Comparison of ENCODE assay signal across 24 mouse cellular contexts in the genomic region with DNA sequence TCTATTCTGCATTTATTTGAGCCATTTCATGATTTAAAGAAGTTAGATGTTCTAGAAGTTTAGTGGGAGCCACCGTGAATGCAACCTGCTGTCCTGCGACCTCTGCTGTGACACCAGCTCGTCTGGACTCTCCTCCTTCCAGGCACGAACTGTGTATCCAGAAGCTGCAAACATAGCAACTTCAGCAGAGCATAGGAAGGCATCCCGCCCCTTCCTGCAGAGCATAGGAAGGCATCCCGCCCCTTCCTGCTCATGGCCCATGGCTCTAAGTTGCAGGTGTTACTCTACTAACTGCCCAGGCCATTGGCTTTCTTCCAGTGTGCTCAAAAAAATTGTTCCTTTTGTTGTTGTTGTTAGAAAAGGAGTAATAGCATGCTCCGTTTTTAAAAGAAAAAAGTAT.
DNase-seq lines count a peak whose midpoint lies in the region; ATAC-seq and TF ChIP-seq lines count a peak whose summit lies in the region.
"Had no signal": no experiment of that assay in that cellular context is flagged by ENCODE, and none has a peak within 500 bp of the region (broad histone marks: within the 10 kb centered on the region; RNA-seq: fewer than 3 reads in every experiment).

No protein-coding gene starts in this region.

- peaks cover 23 to 64% of the 10 kb centered on the region in 2 experiments for H3K4me1 ChIP-seq in CH12.LX (ENCODE audit: control insufficient read depth in 1 of 2, insufficient read depth in 2 of 2)
- H3K4me1 ChIP-seq in midbrain, embryonic 14.5 days (ENCODE audit: control insufficient read depth, insufficient read depth, low read length), result no peaks in the 10 kb centered on the region
- H3K4me1 ChIP-seq in stomach, postnatal 0 days (replicated peaks; ENCODE audit: control insufficient read depth, insufficient read depth), result no peaks in the 10 kb centered on the region
- H3K4me1 ChIP-seq: embryonic facial prominence, embryonic 12.5 days; forebrain, embryonic 13.5 days; forebrain, embryonic 15.5 days had no signal

- ATAC-seq in midbrain, embryonic 14.5 days (ENCODE audit: low FRiP score, low TSS enrichment), result no peak
- no peak for ATAC-seq in stomach, postnatal 0 days (ENCODE audit: low FRiP score, low TSS enrichment)
- ATAC-seq: activated CD4-positive, CD25-positive, alpha-beta regulatory T cell, adult 4 months; CD4-positive, CD25-positive, alpha-beta regulatory T cell, adult 4 months; forebrain, embryonic 13.5 days; forebrain, embryonic 15.5 days; forebrain, postnatal 0 days; Patski had no signal

- TF ChIP-seq EP300 in CH12.LX (IDR thresholded peaks at IDR 0.05; ENCODE audit: low read length), result no peak
- no peak for TF ChIP-seq EP300 in stomach, postnatal 0 days (optimal IDR thresholded peaks at IDR 0.05)

- H3K4me3 ChIP-seq in CH12.LX (replicated peaks in 1 of 3; ENCODE audit: low read depth in 2 of 3, low read length in 2 of 3, poor library complexity in 1 of 3), result peak overlapping the region in 1 of 3 experiments; percentile 15
- no peak overlapping the region for H3K4me3 ChIP-seq in macrophage (ENCODE audit: inconsistent target)
- no peak overlapping the region for H3K4me3 ChIP-seq in midbrain, embryonic 14.5 days (replicated peaks; ENCODE audit: low read depth, low read length)
- no peak overlapping the region for H3K4me3 ChIP-seq in stomach, postnatal 0 days (ENCODE audit: low read depth, low read length)
- H3K4me3 ChIP-seq: embryonic facial prominence, embryonic 10.5 days; embryonic facial prominence, embryonic 12.5 days; forebrain, embryonic 13.5 days; forebrain, embryonic 15.5 days had no signal

- TF ChIP-seq RAD21 in CH12.LX (IDR thresholded peaks at IDR 0.05; ENCODE audit: low read depth, low read length), result no peak

- H3K27me3 ChIP-seq in CH12.LX (replicated peaks), result no peaks in the 10 kb centered on the region
- no peaks in the 10 kb centered on the region for H3K27me3 ChIP-seq in midbrain, embryonic 14.5 days (ENCODE audit: control insufficient read depth, insufficient read depth, low read length)
- H3K27me3 ChIP-seq in stomach, postnatal 0 days (ENCODE audit: control insufficient read depth, insufficient read depth, low read length), result no peaks in the 10 kb centered on the region
- H3K27me3 ChIP-seq: embryonic facial prominence, embryonic 12.5 days; forebrain, embryonic 13.5 days; forebrain, embryonic 15.5 days; Patski had no signal

- WGBS in macrophage (ENCODE audit: missing documents), result 92% methylated on average over 7 of the region's 7 CpGs
- 83% methylated on average over 7 of the region's 7 CpGs for WGBS in midbrain, embryonic 14.5 days
- WGBS in stomach, postnatal 0 days, result 69% methylated on average over 7 of the region's 7 CpGs

- no peaks in the 10 kb centered on the region for H3K36me3 ChIP-seq in CH12.LX (replicated peaks in 1 of 2; ENCODE audit: control insufficient read depth in 1 of 2, insufficient read depth in 1 of 2, low read length in 1 of 2)
- no peaks in the 10 kb centered on the region for H3K36me3 ChIP-seq in macrophage (ENCODE audit: inconsistent target)
- H3K36me3 ChIP-seq in midbrain, embryonic 14.5 days (ENCODE audit: control insufficient read depth, insufficient read depth, low read length), result no peaks in the 10 kb centered on the region
- no peaks in the 10 kb centered on the region for H3K36me3 ChIP-seq in stomach, postnatal 0 days (ENCODE audit: control insufficient read depth, insufficient read depth, low read length)
- H3K36me3 ChIP-seq: embryonic facial prominence, embryonic 10.5 days; embryonic facial prominence, embryonic 12.5 days; forebrain, embryonic 15.5 days; G1E had no signal

- H3K79me2 ChIP-seq in CH12.LX (replicated peaks; ENCODE audit: control insufficient read depth, extremely low read depth, insufficient read depth, poor library complexity, severe bottlenecking) (no peaks in the 10 kb centered on the region), macrophage (ENCODE audit: inconsistent target) (no peaks in the 10 kb centered on the region)

- no peak overlapping the region for H3K9ac ChIP-seq in CH12.LX (ENCODE audit: insufficient read depth, low read depth)
- H3K9ac ChIP-seq in midbrain, embryonic 14.5 days (replicated peaks; ENCODE audit: low read length), result no peak overlapping the region
- H3K9ac ChIP-seq in stomach, postnatal 0 days (ENCODE audit: low read length), result no peak overlapping the region
- H3K9ac ChIP-seq: embryonic facial prominence, embryonic 12.5 days; forebrain, embryonic 13.5 days; forebrain, embryonic 15.5 days; forebrain, postnatal 0 days had no signal

- in situ Hi-C loops in CH12.LX (cut with MboI; ENCODE audit: low pct_ligation_motif_present, low pct_unique_long_range_greater_than_20kb, low sequenced_read_pairs), result no loop called here

- dilution Hi-C loops in CH12.LX (cut with MboI; ENCODE audit: extremely low pct_ligation_motif_present, extremely low pct_unique_long_range_greater_than_20kb, low sequenced_read_pairs), result no loop called here

- TF ChIP-seq CTCF in CH12.LX (conservative IDR thresholded peaks at IDR 0.05 in 1 of 2, IDR thresholded peaks at IDR 0.05 in 1 of 2; ENCODE audit: low read depth in 2 of 2, low read length in 2 of 2), result no peak
- no peak for TF ChIP-seq CTCF in stomach, postnatal 0 days (IDR thresholded peaks at IDR 0.05; ENCODE audit: low read depth)

- DNase-seq in A20 (ENCODE audit: low read depth, low spot score) (peak; percentile 59), CH12.LX (ENCODE audit: extremely low read depth) (no peak), R1 (ENCODE audit: low read depth, low spot score) (peak; percentile 55)
- DNase-seq in midbrain, embryonic 14.5 days, result no peak
- DNase-seq in stomach, postnatal 0 days (ENCODE audit: low spot score), result no peak
- no peak for DNase-seq in ovary, postnatal 14 days (ENCODE audit: low spot score)
- DNase-seq: adrenal gland, adult 8-10 months; adrenal gland, postnatal 14 days; adrenal gland, postnatal 36 days; cerebellum, adult 11-12 months; cerebellum, adult 2 months; cerebellum, adult 9-10 months; cerebellum, postnatal 10 days; cerebellum, postnatal 25 days; forebrain, postnatal 0 days had no signal

- H3K9me3 ChIP-seq in CH12.LX (replicated peaks; ENCODE audit: low read length), result no peaks in the 10 kb centered on the region
- H3K9me3 ChIP-seq in midbrain, embryonic 14.5 days (ENCODE audit: control insufficient read depth, low read length), result no peaks in the 10 kb centered on the region
- no peaks in the 10 kb centered on the region for H3K9me3 ChIP-seq in stomach, postnatal 0 days (ENCODE audit: control insufficient read depth, low read length)
- H3K9me3 ChIP-seq: embryonic facial prominence, embryonic 10.5 days; embryonic facial prominence, embryonic 12.5 days; forebrain, embryonic 13.5 days; forebrain, embryonic 15.5 days; G1E had no signal

- TF ChIP-seq POLR2A in CH12.LX (IDR thresholded peaks at IDR 0.05; ENCODE audit: low read depth, low read length), result no peak

- H3K4me2 ChIP-seq in CH12.LX (ENCODE audit: insufficient read depth, low read depth, poor library complexity, severe bottlenecking), result peak overlapping the region; percentile 93; the same call in 1 of the 2 replicates
- no peak overlapping the region for H3K4me2 ChIP-seq in midbrain, embryonic 14.5 days (ENCODE audit: low read length)
- no peak overlapping the region for H3K4me2 ChIP-seq in stomach, postnatal 0 days (replicated peaks; ENCODE audit: low read depth)
- H3K4me2 ChIP-seq: embryonic facial prominence, embryonic 12.5 days; forebrain, embryonic 13.5 days; forebrain, embryonic 15.5 days had no signal

- H3K27ac ChIP-seq in CH12.LX (ENCODE audit: insufficient read depth, low read depth), result no peak overlapping the region
- peak overlapping the region; percentile 61 for H3K27ac ChIP-seq in macrophage
- no peak overlapping the region for H3K27ac ChIP-seq in midbrain, embryonic 14.5 days (replicated peaks; ENCODE audit: low read depth, low read length)
- H3K27ac ChIP-seq in stomach, postnatal 0 days (replicated peaks), result no peak overlapping the region
- H3K27ac ChIP-seq: embryonic facial prominence, embryonic 10.5 days; embryonic facial prominence, embryonic 12.5 days; forebrain, embryonic 13.5 days; forebrain, embryonic 15.5 days had no signal

TF ChIP-seq in CH12.LX, 34 proteins besides CTCF, POLR2A, EP300 and RAD21:
- no peak for TF ChIP-seq MXI1 (IDR thresholded peaks at IDR 0.05; ENCODE audit: low read depth, low read length)
- TF ChIP-seq PAX5 (IDR thresholded peaks at IDR 0.05; ENCODE audit: low read length), result no peak
- no peak for TF ChIP-seq CHD1 (IDR thresholded peaks at IDR 0.05; ENCODE audit: low read depth, low read length)

Comparison
In these comparisons a context has a peak if more than half of its experiments do, and no peak if none do; other contexts are left out.
1. DNase-seq: peak in A20 (single experiment) and R1 (single experiment); none in CH12.LX (single experiment), midbrain, embryonic 14.5 days (single experiment), stomach, postnatal 0 days (single experiment) and ovary, postnatal 14 days (single experiment).